Mouse (Mus musculus) c-Kit-positive CD71-negative TER-119-negative erythroid progenitor cells, embryonic 14.5 days (primary cell): ENCODE results near the gene Hmgn3.

Experiments used
- DNase-seq: peaks from one replicate; pipeline ENCODE4 v3.0.0-alpha.2; 2013; ENCODE audit warnings: low read depth

Hmgn3 gene

GRCm38 (mm10) chr9:83100786-83101185 lies 45.7 kb downstream of the Hmgn3 start:
- DNase-seq: no peak

GRCm38 (mm10) chr9:83098652-83099307 lies 47.7 kb downstream of the Hmgn3 start:
- no peak for DNase-seq

- no peak for DNase-seq
Observed at GRCm38 (mm10) chr9:83097816-83098215, 48.7 kb downstream of the Hmgn3 start.

- DNase-seq: no peak
Observed at GRCm38 (mm10) chr9:83094649-83095336, 51.7 kb downstream of the Hmgn3 start.

GRCm38 (mm10) chr9:83083790-83084469 lies 62.6 kb downstream of the Hmgn3 start:
- no peak for DNase-seq

- DNase-seq: no peak
Observed at GRCm38 (mm10) chr9:83083091-83083490, 63.4 kb downstream of the Hmgn3 start.

- DNase-seq: no peak
Observed at GRCm38 (mm10) chr9:83082296-83082695, 64.2 kb downstream of the Hmgn3 start.

- no peak for DNase-seq
Observed at GRCm38 (mm10) chr9:83079724-83080123, 66.8 kb downstream of the Hmgn3 start.

GRCm38 (mm10) chr9:83068246-83068645 lies 78.2 kb downstream of the Hmgn3 start:
- no peak for DNase-seq

GRCm38 (mm10) chr9:83061289-83061688 lies 85.2 kb downstream of the Hmgn3 start:
- DNase-seq: no peak
